Mouse (Mus musculus) spleen, postnatal 36 days (tissue): ENCODE results near the gene Trib2.
A peak's percentile ranks its signal among the peaks of the same experiment; 100 is the strongest.

Source experiments
- DNase-seq, 2 experiments: peaks; one replicate each; pipeline ENCODE4 v3.0.0; 2022; ENCODE audit warnings: low spot score in 2 of 2, mixed read lengths in 1 of 2

Trib2 gene

GRCm38 (mm10) chr12:15816740-15817178 is at the start of gene Trib2:
TSS of gene Trib2 (minus strand) at chr12:15816922.
- peak; percentile 92 to 93 for DNase-seq

- DNase-seq: no peak
These were observed 41.3 kb upstream of the Trib2 start for GRCm38 (mm10) chr12:15858005-15858404.

- no peak for DNase-seq
These were observed 39.2 kb upstream of the Trib2 start for GRCm38 (mm10) chr12:15855891-15856290.

- no peak for DNase-seq
These were observed 36.1 kb upstream of the Trib2 start for GRCm38 (mm10) chr12:15852781-15853180.

GRCm38 (mm10) chr12:15852031-15852430 is 35.3 kb upstream of the Trib2 start:
- no peak for DNase-seq

- no peak for DNase-seq
These were observed 33.7 kb upstream of the Trib2 start for GRCm38 (mm10) chr12:15850441-15850895.

GRCm38 (mm10) chr12:15849861-15850294 is 33.2 kb upstream of the Trib2 start:
- DNase-seq: no peak

- DNase-seq: no peak
These were observed 31.7 kb upstream of the Trib2 start for GRCm38 (mm10) chr12:15848391-15848790.

- no peak for DNase-seq
These were observed 28.0 kb upstream of the Trib2 start for GRCm38 (mm10) chr12:15844701-15845100.

- no peak for DNase-seq
These were observed 24.3 kb upstream of the Trib2 start for GRCm38 (mm10) chr12:15840864-15841557.

- no peak for DNase-seq
These were observed 21.5 kb upstream of the Trib2 start for GRCm38 (mm10) chr12:15838201-15838600.

- no peak for DNase-seq
These were observed 20.8 kb upstream of the Trib2 start for GRCm38 (mm10) chr12:15837566-15837965.

- no peak for DNase-seq
These were observed 15.9 kb upstream of the Trib2 start for GRCm38 (mm10) chr12:15832674-15833052.

- no peak for DNase-seq
These were observed 15.4 kb upstream of the Trib2 start for GRCm38 (mm10) chr12:15831941-15832673.

- DNase-seq: no peak
These were observed 14.0 kb upstream of the Trib2 start for GRCm38 (mm10) chr12:15830750-15831149.

- DNase-seq: peak; percentile 29 to 48
These were observed 12.2 kb upstream of the Trib2 start for GRCm38 (mm10) chr12:15828815-15829398.

GRCm38 (mm10) chr12:15821019-15821418 is 4.3 kb upstream of the Trib2 start:
- no peak for DNase-seq

- DNase-seq: no peak
These were observed 643 bp upstream of the Trib2 start for GRCm38 (mm10) chr12:15817365-15817764.

- no peak for DNase-seq
These were observed 492 bp downstream of the Trib2 start for GRCm38 (mm10) chr12:15816254-15816605.

GRCm38 (mm10) chr12:15815576-15816253 is 1.0 kb downstream of the Trib2 start:
- DNase-seq: peak; percentile 74 to 75

- peak; percentile 9 to 32 for DNase-seq
These were observed 1.5 kb downstream of the Trib2 start for GRCm38 (mm10) chr12:15815170-15815575.
